Mouse (Mus musculus): ENCODE measurements at regions not wholly inside any gene's neighbourhood (a gene's known extent, or its start where the extent isn't known, plus 50 kb on each side); places are given as distances from the start of the nearest gene placed in this dataset.

DNA sequence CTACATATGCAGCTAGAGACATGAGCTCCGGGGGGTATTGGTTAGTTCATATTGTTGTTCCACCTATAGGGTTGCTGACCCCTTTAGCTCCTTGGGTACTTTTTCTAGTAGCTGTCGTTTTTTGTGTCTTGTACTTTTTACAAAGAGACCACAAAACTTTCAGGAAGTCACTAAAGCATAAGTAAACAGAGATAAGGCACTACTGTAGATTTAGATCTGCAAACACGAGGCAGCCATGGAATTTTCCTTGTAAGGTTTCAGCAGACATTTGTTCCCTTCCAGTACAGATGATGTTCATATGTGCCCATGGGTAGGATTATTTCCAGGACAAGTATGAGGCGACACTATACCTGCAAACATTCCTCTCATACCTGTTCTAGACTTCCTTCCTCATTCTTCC, 439.6 kb upstream of the Acvr2a start:
- H3K27me3 ChIP-seq (replicated peaks; ENCODE audit: low read depth, poor library complexity, severe bottlenecking), result no peaks in the 10 kb centered on the region
- H3K9me3 ChIP-seq, result no peaks in the 10 kb centered on the region
- DNase-seq (ENCODE audit: low spot score), result no peak
- no peak overlapping the region for H3K4me3 ChIP-seq
- H3K4me1 ChIP-seq, result no peaks in the 10 kb centered on the region
- no peaks in the 10 kb centered on the region for H3K36me3 ChIP-seq (replicated peaks)
- no peak overlapping the region for H3K27ac ChIP-seq (replicated peaks)
- WGBS, result 73% methylated on average over 4 of the region's 4 CpGs

DNA sequence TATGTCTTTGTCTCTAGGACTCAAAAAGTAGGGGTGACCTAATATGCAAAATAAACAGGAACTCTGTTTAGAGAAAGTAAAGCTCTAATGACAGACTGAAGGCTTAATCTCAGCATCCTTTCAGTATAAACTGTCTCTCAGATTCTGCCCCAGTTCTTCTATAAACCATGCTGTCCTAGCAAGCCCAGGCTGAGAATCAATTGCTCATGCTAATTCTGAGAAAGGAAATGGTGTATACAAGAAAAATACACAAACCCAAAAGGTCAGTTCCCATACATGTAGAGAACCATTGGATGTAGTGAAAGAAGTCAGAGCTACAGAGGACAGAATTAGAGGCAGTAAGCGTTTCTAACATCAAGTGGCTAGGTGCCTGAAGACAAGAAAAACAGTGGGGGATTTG, 435.7 kb upstream of the Acvr2a start:
- no peak overlapping the region for H3K4me3 ChIP-seq
- H3K27ac ChIP-seq (replicated peaks), result no peak overlapping the region
- 63% methylated on average over 1 of the region's 1 CpGs for WGBS
- no peaks in the 10 kb centered on the region for H3K9me3 ChIP-seq
- no peaks in the 10 kb centered on the region for H3K4me1 ChIP-seq
- H3K27me3 ChIP-seq (replicated peaks; ENCODE audit: low read depth, poor library complexity, severe bottlenecking), result no peaks in the 10 kb centered on the region
- no peak for DNase-seq (ENCODE audit: low spot score)
- H3K36me3 ChIP-seq (replicated peaks), result no peaks in the 10 kb centered on the region

GRCm38 (mm10) chr2:48378749-48379148, 435.2 kb upstream of the Acvr2a start:
- Histone ChIP-seq H3K36me3 (replicated peaks) (no peaks in the 10 kb centered on the region), H3K27ac (replicated peaks) (no peak overlapping the region), H3K9me3 (no peaks in the 10 kb centered on the region), H3K4me1 (no peaks in the 10 kb centered on the region), H3K4me3 (no peak overlapping the region), H3K27me3 (replicated peaks; ENCODE audit: low read depth, poor library complexity, severe bottlenecking) (no peaks in the 10 kb centered on the region)
- WGBS, result 92% methylated on average over 2 of the region's 2 CpGs
- no peak for DNase-seq (ENCODE audit: low spot score)

DNA sequence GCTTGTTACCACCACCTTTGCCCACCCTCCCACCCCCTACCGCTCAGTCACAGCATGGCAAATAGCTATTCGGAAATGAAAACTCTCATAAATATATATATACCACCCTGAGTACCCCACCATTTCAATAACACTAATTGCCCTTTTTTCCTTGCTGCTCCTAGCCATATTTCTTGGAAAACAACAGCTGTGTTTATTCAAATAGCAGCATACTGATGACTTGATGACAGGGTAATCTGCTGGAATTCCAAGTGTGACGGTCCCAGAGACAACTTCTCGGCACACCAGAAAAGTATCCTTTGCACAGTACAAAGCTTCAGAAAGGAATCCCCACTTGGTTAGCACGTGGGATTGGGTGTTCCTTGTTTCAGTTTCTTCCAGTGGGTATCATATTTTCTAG, 433.8 kb upstream of the Acvr2a start:
- Histone ChIP-seq H3K36me3 (replicated peaks) (no peaks in the 10 kb centered on the region), H3K4me3 (no peak overlapping the region), H3K27ac (replicated peaks) (no peak overlapping the region), H3K27me3 (replicated peaks; ENCODE audit: low read depth, poor library complexity, severe bottlenecking) (no peaks in the 10 kb centered on the region), H3K4me1 (no peaks in the 10 kb centered on the region), H3K9me3 (no peaks in the 10 kb centered on the region)
- no peak for DNase-seq (ENCODE audit: low spot score)
- WGBS, result 64% methylated on average over 5 of the region's 5 CpGs

DNA sequence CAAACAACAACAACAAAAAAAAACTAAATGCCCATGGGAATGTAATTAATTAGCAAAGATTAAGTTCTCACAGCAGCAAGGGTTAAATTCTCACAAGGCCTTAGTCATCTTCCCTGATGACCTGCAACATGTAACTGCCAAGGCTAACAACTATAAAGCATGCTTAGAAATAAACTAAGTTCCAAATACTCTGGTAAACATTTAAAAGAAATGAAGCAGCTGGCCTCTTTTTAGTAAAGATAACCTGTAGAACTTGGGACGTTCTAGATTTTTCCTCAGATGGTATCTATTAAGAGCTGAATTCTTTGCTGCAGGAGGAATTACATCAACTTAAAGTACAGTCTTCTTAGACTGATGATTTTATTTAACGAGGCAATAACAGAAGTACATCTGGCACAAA, 433.1 kb upstream of the Acvr2a start:
- no peak overlapping the region for H3K27ac ChIP-seq (replicated peaks)
- H3K4me1 ChIP-seq, result no peaks in the 10 kb centered on the region
- H3K36me3 ChIP-seq (replicated peaks), result no peaks in the 10 kb centered on the region
- 69% methylated on average over 2 of the region's 2 CpGs for WGBS
- H3K9me3 ChIP-seq, result no peaks in the 10 kb centered on the region
- H3K4me3 ChIP-seq, result no peak overlapping the region
- no peaks in the 10 kb centered on the region for H3K27me3 ChIP-seq (replicated peaks; ENCODE audit: low read depth, poor library complexity, severe bottlenecking)
- DNase-seq (ENCODE audit: low spot score), result no peak

GRCm38 (mm10) chr2:48381481-48382075, 432.3 kb upstream of the Acvr2a start:
- Histone ChIP-seq H3K27ac (replicated peaks) (no peak overlapping the region), H3K36me3 (replicated peaks) (no peaks in the 10 kb centered on the region), H3K27me3 (replicated peaks; ENCODE audit: low read depth, poor library complexity, severe bottlenecking) (no peaks in the 10 kb centered on the region), H3K4me1 (no peaks in the 10 kb centered on the region), H3K4me3 (no peak overlapping the region), H3K9me3 (no peaks in the 10 kb centered on the region)
- WGBS, result 87% methylated on average over 14 of the region's 14 CpGs
- no peak for DNase-seq (ENCODE audit: low spot score)

- no peak overlapping the region for H3K27ac ChIP-seq (replicated peaks)
- H3K9me3 ChIP-seq, result no peaks in the 10 kb centered on the region
- no peaks in the 10 kb centered on the region for H3K36me3 ChIP-seq (replicated peaks)
- H3K4me1 ChIP-seq, result peaks cover 5% of the 10 kb centered on the region; the same call in 1 of the 2 replicates
- no peaks in the 10 kb centered on the region for H3K27me3 ChIP-seq (replicated peaks; ENCODE audit: low read depth, poor library complexity, severe bottlenecking)
- no peak overlapping the region for H3K4me3 ChIP-seq
- DNase-seq (ENCODE audit: low spot score), result no peak
- 91% methylated on average over 1 of the region's 1 CpGs for WGBS
Observed at GRCm38 (mm10) chr2:48398504-48398903, 415.4 kb upstream of the Acvr2a start.

GRCm38 (mm10) chr2:48399191-48399590, 414.7 kb upstream of the Acvr2a start:
- Histone ChIP-seq H3K27me3 (replicated peaks; ENCODE audit: low read depth, poor library complexity, severe bottlenecking) (no peaks in the 10 kb centered on the region), H3K27ac (replicated peaks) (no peak overlapping the region), H3K9me3 (no peaks in the 10 kb centered on the region), H3K4me3 (no peak overlapping the region), H3K4me1 (peaks cover 5% of the 10 kb centered on the region; the same call in 1 of the 2 replicates), H3K36me3 (replicated peaks) (no peaks in the 10 kb centered on the region)
- 76% methylated on average over 1 of the region's 1 CpGs for WGBS
- DNase-seq (ENCODE audit: low spot score), result no peak

GRCm38 (mm10) chr2:48402813-48403212, 411.1 kb upstream of the Acvr2a start:
- DNase-seq (ENCODE audit: low spot score), result no peak
- no peak overlapping the region for H3K4me3 ChIP-seq
- no peaks in the 10 kb centered on the region for H3K27me3 ChIP-seq (replicated peaks; ENCODE audit: low read depth, poor library complexity, severe bottlenecking)
- H3K36me3 ChIP-seq (replicated peaks), result no peaks in the 10 kb centered on the region
- peaks cover 5% of the 10 kb centered on the region; the same call in 1 of the 2 replicates for H3K4me1 ChIP-seq
- H3K27ac ChIP-seq (replicated peaks), result no peak overlapping the region
- H3K9me3 ChIP-seq, result no peaks in the 10 kb centered on the region
- 87% methylated on average over 2 of the region's 2 CpGs for WGBS

GRCm38 (mm10) chr2:48404460-48404859, 409.4 kb upstream of the Acvr2a start:
- no peak overlapping the region for H3K4me3 ChIP-seq
- peaks cover 5% of the 10 kb centered on the region; the same call in 1 of the 2 replicates for H3K4me1 ChIP-seq
- H3K27me3 ChIP-seq (replicated peaks; ENCODE audit: low read depth, poor library complexity, severe bottlenecking), result no peaks in the 10 kb centered on the region
- WGBS, result 69% methylated on average over 3 of the region's 3 CpGs
- no peak overlapping the region for H3K27ac ChIP-seq (replicated peaks)
- no peaks in the 10 kb centered on the region for H3K36me3 ChIP-seq (replicated peaks)
- no peak for DNase-seq (ENCODE audit: low spot score)
- no peaks in the 10 kb centered on the region for H3K9me3 ChIP-seq

GRCm38 (mm10) chr2:48407876-48408275, 406.0 kb upstream of the Acvr2a start:
- no peak overlapping the region for H3K4me3 ChIP-seq
- WGBS, result 89% methylated on average over 5 of the region's 5 CpGs
- H3K36me3 ChIP-seq (replicated peaks), result no peaks in the 10 kb centered on the region

DNA sequence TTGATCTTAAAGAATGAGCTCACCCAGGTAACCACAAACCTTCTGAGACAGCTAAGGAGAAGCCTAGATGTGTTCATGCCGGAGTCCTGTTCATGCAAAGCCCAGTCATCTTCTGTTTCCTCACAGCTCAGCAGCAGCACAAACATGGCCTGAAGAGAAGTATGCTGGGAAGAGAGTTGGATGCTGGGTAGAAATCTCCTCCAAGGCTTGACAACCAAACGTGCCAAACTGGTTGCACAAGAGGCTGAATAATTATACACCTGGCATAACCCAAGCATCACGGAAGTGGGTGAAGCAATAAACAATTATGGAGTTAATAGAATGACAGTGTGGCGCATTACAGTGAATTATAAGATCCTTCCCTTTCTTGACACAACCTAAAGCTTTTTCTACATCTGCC, 404.0 kb upstream of the Acvr2a start:
- H3K27me3 ChIP-seq (replicated peaks; ENCODE audit: low read depth, poor library complexity, severe bottlenecking), result no peaks in the 10 kb centered on the region
- H3K9me3 ChIP-seq, result no peaks in the 10 kb centered on the region
- H3K4me1 ChIP-seq, result peaks cover 4% of the 10 kb centered on the region; the same call in 1 of the 2 replicates
- WGBS, result 91% methylated on average over 4 of the region's 4 CpGs
- no peaks in the 10 kb centered on the region for H3K36me3 ChIP-seq (replicated peaks)
- no peak overlapping the region for H3K27ac ChIP-seq (replicated peaks)
- DNase-seq (ENCODE audit: low spot score), result no peak
- no peak overlapping the region for H3K4me3 ChIP-seq

More at GRCm38 (mm10) chr2:48407876-48408275, 406.0 kb upstream of the Acvr2a start:
- no peak overlapping the region for H3K27ac ChIP-seq (replicated peaks)
- no peak for DNase-seq (ENCODE audit: low spot score)
- no peaks in the 10 kb centered on the region for H3K27me3 ChIP-seq (replicated peaks; ENCODE audit: low read depth, poor library complexity, severe bottlenecking)
- no peaks in the 10 kb centered on the region for H3K9me3 ChIP-seq
- H3K4me1 ChIP-seq, result no peaks in the 10 kb centered on the region

- no peak overlapping the region for H3K27ac ChIP-seq (replicated peaks)
- WGBS, result 96% methylated on average over 1 of the region's 1 CpGs
- no peaks in the 10 kb centered on the region for H3K27me3 ChIP-seq (replicated peaks; ENCODE audit: low read depth, poor library complexity, severe bottlenecking)
- no peaks in the 10 kb centered on the region for H3K36me3 ChIP-seq (replicated peaks)
- no peaks in the 10 kb centered on the region for H3K9me3 ChIP-seq
- peaks cover 7% of the 10 kb centered on the region; the same call in 1 of the 2 replicates for H3K4me1 ChIP-seq
- no peak for DNase-seq (ENCODE audit: low spot score)
- H3K4me3 ChIP-seq, result no peak overlapping the region
Observed at GRCm38 (mm10) chr2:48411392-48411791, 402.5 kb upstream of the Acvr2a start.
